Mouse (Mus musculus) brown adipose tissue, adult 24 weeks (tissue): ENCODE measurements at regions not wholly inside any gene's neighbourhood (a gene's known extent, or its start where the extent isn't known, plus 50 kb on each side); places are given as distances from the start of the nearest gene placed in this dataset.

Experiments
- H3K27ac ChIP-seq: fragments of 200-500 bp; replicated peaks from 2 replicates; pipeline ENCODE4 v1.5.1; 2012; ENCODE audit warnings: low read depth, mild to moderate bottlenecking, low read length
- H3K4me1 ChIP-seq: fragments of 200-500 bp; 2 replicates; pipeline ENCODE4 v1.6.1; 2012; ENCODE audit warnings: low read length, mixed read lengths; ENCODE audit not compliant: control insufficient read depth, insufficient read depth, insufficient read length
- H3K4me3 ChIP-seq: fragments of 200-500 bp; 2 replicates; pipeline ENCODE4 v1.5.1; 2012; ENCODE audit warnings: low read depth, mild to moderate bottlenecking, low read length, moderate library complexity; ENCODE audit not compliant: insufficient read depth

- H3K27ac ChIP-seq = no peak overlapping the region
- H3K4me3 ChIP-seq = no peak overlapping the region
- no peaks in the 10 kb centered on the region for H3K4me1 ChIP-seq
These were observed 183.4 kb upstream of the Zfp703 start for GRCm38 (mm10) chr8:26793606-26794292.

DNA sequence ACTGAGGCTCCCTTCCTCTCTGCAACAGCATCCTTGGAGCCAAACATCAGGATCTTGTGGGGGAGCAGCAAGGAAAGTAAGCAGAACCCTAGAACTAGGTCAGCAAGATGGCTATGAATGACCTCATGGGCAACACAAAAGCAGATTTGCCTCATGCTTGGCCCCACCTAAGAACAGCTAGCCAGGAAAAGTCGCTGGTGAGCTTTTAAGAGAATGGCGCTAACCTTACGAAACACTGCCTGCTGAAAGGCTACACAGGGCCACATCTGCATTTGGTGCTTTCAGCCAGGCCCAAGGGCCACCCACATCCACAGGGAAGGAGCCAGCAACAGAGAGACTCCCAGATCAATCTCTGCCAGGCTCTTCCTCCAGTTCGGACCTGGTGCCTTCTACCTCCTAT, 182.7 kb upstream of the Zfp703 start:
- H3K4me1 ChIP-seq = no peaks in the 10 kb centered on the region
- H3K4me3 ChIP-seq = no peak overlapping the region
- no peak overlapping the region for H3K27ac ChIP-seq

- H3K4me1 ChIP-seq = no peaks in the 10 kb centered on the region
- no peak overlapping the region for H3K27ac ChIP-seq
- H3K4me3 ChIP-seq = no peak overlapping the region
These were observed 181.5 kb upstream of the Zfp703 start for GRCm38 (mm10) chr8:26795616-26796015.

GRCm38 (mm10) chr8:26799814-26800213, 177.3 kb upstream of the Zfp703 start:
- no peak overlapping the region for H3K4me3 ChIP-seq
- H3K27ac ChIP-seq = no peak overlapping the region
- H3K4me1 ChIP-seq = no peaks in the 10 kb centered on the region

- Histone ChIP-seq H3K4me1 (peaks cover 10% of the 10 kb centered on the region), H3K4me3 (no peak overlapping the region), H3K27ac (no peak overlapping the region)
These were observed 173.0 kb upstream of the Zfp703 start for GRCm38 (mm10) chr8:26804089-26804488.

- Histone ChIP-seq H3K27ac (no peak overlapping the region), H3K4me1 (peaks cover 10% of the 10 kb centered on the region), H3K4me3 (no peak overlapping the region)
These were observed 172.2 kb upstream of the Zfp703 start for GRCm38 (mm10) chr8:26804901-26805341.

DNA sequence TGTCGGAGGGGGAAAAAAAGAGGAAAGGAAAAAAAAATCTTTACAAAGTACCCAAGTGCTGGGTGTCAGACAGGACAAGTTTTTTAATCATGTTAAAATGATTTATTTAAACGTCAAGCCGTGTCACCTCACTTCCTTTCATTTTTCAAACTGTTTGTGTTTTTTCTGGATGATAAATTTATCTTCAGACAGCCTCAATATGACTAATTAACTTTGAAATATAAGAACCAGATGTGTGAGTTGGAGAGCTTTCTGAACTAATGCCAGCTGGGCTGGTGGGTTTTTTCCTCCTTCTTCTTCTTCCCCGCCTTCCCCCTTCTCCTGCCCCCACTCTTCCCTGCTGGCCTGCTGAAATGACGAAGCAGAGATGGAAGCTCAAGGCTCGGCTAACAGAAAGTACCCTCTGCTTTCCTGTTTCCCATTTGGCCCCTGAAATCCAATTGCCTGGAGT, 171.7 kb upstream of the Zfp703 start:
- H3K4me1 ChIP-seq = peaks cover 11% of the 10 kb centered on the region
- no peak overlapping the region for H3K4me3 ChIP-seq
- H3K27ac ChIP-seq = no peak overlapping the region

DNA sequence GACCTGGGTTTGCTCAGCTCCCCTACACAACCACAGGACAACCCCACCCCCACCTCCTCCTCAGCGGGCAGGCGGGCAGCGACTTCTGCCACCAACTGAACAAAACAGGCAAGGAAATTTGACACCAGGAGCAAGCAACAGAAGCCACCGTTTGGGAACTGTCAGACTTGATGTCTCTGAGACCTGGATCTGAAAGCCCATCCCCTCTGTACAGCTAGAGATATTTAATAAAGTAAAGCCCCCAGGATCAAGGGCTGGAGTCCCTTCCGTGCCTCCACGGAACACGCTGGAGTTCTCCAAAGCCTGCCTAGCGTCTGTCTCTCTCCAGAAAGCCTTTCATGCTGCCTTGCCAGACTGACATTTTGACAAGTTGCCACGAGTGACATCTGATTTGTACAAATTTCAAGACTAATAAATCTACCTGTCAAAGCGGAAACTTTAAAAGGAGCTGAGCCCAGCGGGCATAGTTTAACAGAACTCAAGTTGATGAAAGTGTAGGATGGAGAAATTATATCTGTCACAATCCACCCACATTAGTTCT, 168.9 kb upstream of the Zfp703 start:
- Histone ChIP-seq H3K4me1 (peaks cover 13% of the 10 kb centered on the region), H3K27ac (no peak overlapping the region), H3K4me3 (no peak overlapping the region)

- H3K4me1 ChIP-seq = peaks cover 13% of the 10 kb centered on the region
- H3K4me3 ChIP-seq = no peak overlapping the region
- no peak overlapping the region for H3K27ac ChIP-seq
These were observed 168.4 kb upstream of the Zfp703 start for GRCm38 (mm10) chr8:26808771-26809170.

DNA sequence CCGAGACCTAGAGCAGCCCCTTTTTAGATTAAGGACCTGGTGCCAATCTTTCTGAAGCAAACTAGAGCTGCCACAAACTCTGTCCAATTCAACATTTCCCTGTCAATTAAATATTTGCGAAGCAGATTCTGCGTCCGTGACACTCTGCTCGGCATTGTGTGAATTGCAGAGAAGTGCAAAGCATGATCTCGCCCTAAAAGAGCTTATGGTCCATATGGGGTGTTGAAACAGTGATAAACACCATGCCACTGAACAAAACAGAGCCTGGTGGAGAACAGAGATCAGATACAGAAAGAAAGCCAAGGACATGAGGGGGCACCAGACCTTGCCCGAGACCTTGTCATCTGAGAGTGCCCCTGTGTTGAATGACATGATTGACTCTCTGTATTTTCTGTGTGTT, 167.2 kb upstream of the Zfp703 start:
- Histone ChIP-seq H3K4me3 (no peak overlapping the region), H3K4me1 (peaks cover 12% of the 10 kb centered on the region), H3K27ac (no peak overlapping the region)

- peak overlapping the region; percentile 65 for H3K27ac ChIP-seq
- no peak overlapping the region for H3K4me3 ChIP-seq
- peaks cover 6% of the 10 kb centered on the region; the same call in 1 of the 2 replicates for H3K4me1 ChIP-seq
These were observed 165.4 kb upstream of the Zfp703 start for GRCm38 (mm10) chr8:26811533-26812236.

GRCm38 (mm10) chr8:26813198-26813815, 163.8 kb upstream of the Zfp703 start:
- H3K4me3 ChIP-seq = no peak overlapping the region

GRCm38 (mm10) chr8:26815020-26815584, 162.0 kb upstream of the Zfp703 start:
- no peak overlapping the region for H3K4me3 ChIP-seq
- H3K27ac ChIP-seq = no peak overlapping the region
- H3K4me1 ChIP-seq = 0 out of 2 replicates have a peak, but pooled peaks cover 2% of the 10 kb centered on the region

More at GRCm38 (mm10) chr8:26813198-26813815, 163.8 kb upstream of the Zfp703 start:
- Histone ChIP-seq H3K27ac (no peak overlapping the region), H3K4me1 (0 out of 2 replicates have a peak, but pooled peaks cover 2% of the 10 kb centered on the region)

- no peak overlapping the region for H3K27ac ChIP-seq
- no peak overlapping the region for H3K4me3 ChIP-seq
- no peaks in the 10 kb centered on the region for H3K4me1 ChIP-seq
These were observed 160.1 kb upstream of the Zfp703 start for GRCm38 (mm10) chr8:26816977-26817376.
